Mouse (Mus musculus) cerebellum, adult 2 months (tissue): ENCODE results near the gene Zscan2. TPM values are rescaled to one million over a fixed set of nuclear protein-coding genes. Genes with fewer than 3 reads are reported as not detected.
A peak's percentile ranks its signal among the peaks of the same experiment; 100 is the strongest.

Experiments used
- DNase-seq, 2 experiments: peaks; one replicate each; pipeline ENCODE4 v3.0.0; 2021
- H3K27ac ChIP-seq: fragments of 200-500 bp; 2 replicates; pipeline ENCODE4 v1.5.1; 2012; ENCODE audit warnings: low read length, control low read depth, inconsistent platforms; ENCODE audit not compliant: insufficient read depth
- H3K27me3 ChIP-seq: fragments of 200-500 bp; 2 replicates; pipeline ENCODE4 v1.6.1; 2012; ENCODE audit warnings: inconsistent platforms, mild to moderate bottlenecking, low read length, moderate library complexity; ENCODE audit not compliant: control insufficient read depth, insufficient read depth
- H3K4me1 ChIP-seq: fragments of 200-500 bp; 2 replicates; pipeline ENCODE4 v1.6.1; 2011; ENCODE audit warnings: low read length; ENCODE audit not compliant: control insufficient read depth, insufficient read depth
- H3K4me3 ChIP-seq: fragments of 200-500 bp; replicated peaks from 2 replicates; pipeline ENCODE3; 2011; ENCODE audit warnings: mild to moderate bottlenecking, low read depth, low read length, control low read depth; ENCODE audit not compliant: insufficient read depth
- CTCF ChIP-seq: fragments of 200-500 bp; IDR thresholded peaks from 2 replicates; pipeline ENCODE4 v1.5.1; 2011; ENCODE audit warnings: low read depth, mild to moderate bottlenecking, control low read depth, low read length, moderate library complexity, borderline replicate concordance; ENCODE audit not compliant: insufficient read depth
- POLR2A ChIP-seq: fragments of 200-500 bp; IDR thresholded peaks from 2 replicates; pipeline ENCODE4 v1.6.1; 2011; ENCODE audit warnings: low read length, control low read depth, borderline replicate concordance; ENCODE audit not compliant: insufficient read depth
- WGBS: fragments of 180-500 bp; shearing (Covaris S2); methylation state at CpG from one replicate; pipeline ENCODE4 v1.1.7; 2018; 5-methylcytosine and 5-hydroxymethylcytosine counted together
- polyA plus RNA-seq: library from polyadenylated mRNA; depleted of rRNA; stranded (reverse); fragments of >200 nt; gene quantifications from 2 replicates; pipeline ENCODE4 v1.2.3, GENCODE M21; 2012

The Zscan2 gene
- polyA plus RNA-seq, 1 experiment, result 8.6 TPM

GRCm38 (mm10) chr7:80868686-80869085 lies 8.0 kb downstream of the Zscan2 start:
- WGBS, result 82% methylated on average over 2 of the region's 2 CpGs
- H3K4me1 ChIP-seq, result no peaks in the 10 kb centered on the region
- no peak overlapping the region for H3K4me3 ChIP-seq
- DNase-seq, result no peak
- H3K27me3 ChIP-seq, result no peaks in the 10 kb centered on the region
- TF ChIP-seq POLR2A (no peak), CTCF (no peak)
- H3K27ac ChIP-seq, result no peak overlapping the region

GRCm38 (mm10) chr7:80873038-80873437 lies 12.3 kb downstream of the Zscan2 start:
- Histone ChIP-seq H3K27ac (no peak overlapping the region), H3K4me3 (no peak overlapping the region), H3K4me1 (no peaks in the 10 kb centered on the region), H3K27me3 (no peaks in the 10 kb centered on the region)
- 82% methylated on average over 5 of the region's 5 CpGs for WGBS
- TF ChIP-seq CTCF (no peak), POLR2A (no peak)
- no peak for DNase-seq

GRCm38 (mm10) chr7:80873631-80874030 lies 12.9 kb downstream of the Zscan2 start:
- H3K27ac ChIP-seq, result no peak overlapping the region
- no peak overlapping the region for H3K4me3 ChIP-seq
- TF ChIP-seq CTCF (no peak), POLR2A (no peak)
- no peaks in the 10 kb centered on the region for H3K27me3 ChIP-seq
- no peaks in the 10 kb centered on the region for H3K4me1 ChIP-seq
- DNase-seq, result no peak
- 99% methylated on average over 2 of the region's 2 CpGs for WGBS

- 61% methylated on average over 37 of the region's 37 CpGs for WGBS
- no peaks in the 10 kb centered on the region for H3K27me3 ChIP-seq
- TF ChIP-seq CTCF (no peak), POLR2A (no peak)
- no peak overlapping the region for H3K4me3 ChIP-seq
- no peak overlapping the region for H3K27ac ChIP-seq
- DNase-seq, result no peak
- no peaks in the 10 kb centered on the region for H3K4me1 ChIP-seq
These were observed 15.0 kb downstream of the Zscan2 start for GRCm38 (mm10) chr7:80875727-80876126.

- DNase-seq, result peak; percentile 58 to 87
- Histone ChIP-seq H3K4me1 (no peaks in the 10 kb centered on the region), H3K4me3 (peak overlapping the region; percentile 64), H3K27me3 (no peaks in the 10 kb centered on the region), H3K27ac (no peak overlapping the region)
- WGBS, result 18% methylated on average over 14 of the region's 14 CpGs
- TF ChIP-seq POLR2A, result peak; percentile 43; the same call in 1 of the 2 replicates
- peak; percentile 50; the same call in 1 of the 2 replicates for TF ChIP-seq CTCF
These were observed 22.2 kb downstream of the Zscan2 start for GRCm38 (mm10) chr7:80882830-80883505.

GRCm38 (mm10) chr7:80885666-80886065 lies 24.9 kb downstream of the Zscan2 start:
- WGBS, result 50% methylated on average over 1 of the region's 1 CpGs

GRCm38 (mm10) chr7:80888595-80888994 lies 27.9 kb downstream of the Zscan2 start:
- Histone ChIP-seq H3K4me3 (no peak overlapping the region), H3K27ac (no peak overlapping the region), H3K27me3 (no peaks in the 10 kb centered on the region), H3K4me1 (peaks cover 10% of the 10 kb centered on the region)
- 61% methylated on average over 7 of the region's 7 CpGs for WGBS
- no peak for TF ChIP-seq CTCF
- no peak for TF ChIP-seq POLR2A
- DNase-seq, result peak in 1 of 2 experiments; percentile 19

More at GRCm38 (mm10) chr7:80885666-80886065, 24.9 kb downstream of the Zscan2 start:
- no peak overlapping the region for H3K4me3 ChIP-seq
- DNase-seq, result no peak
- no peak overlapping the region for H3K27ac ChIP-seq
- TF ChIP-seq POLR2A (no peak), CTCF (peak; percentile 10; the same call in 1 of the 2 replicates)
- no peaks in the 10 kb centered on the region for H3K27me3 ChIP-seq
- no peaks in the 10 kb centered on the region for H3K4me1 ChIP-seq

- Histone ChIP-seq H3K4me1 (peaks cover 15% of the 10 kb centered on the region), H3K27ac (no peak overlapping the region), H3K4me3 (no peak overlapping the region), H3K27me3 (no peaks in the 10 kb centered on the region)
- peak in 1 of 2 experiments; percentile 13 for DNase-seq
- WGBS, result 50% methylated on average over 9 of the region's 9 CpGs
- TF ChIP-seq CTCF, result no peak
- TF ChIP-seq POLR2A, result no peak
These were observed 28.3 kb downstream of the Zscan2 start for GRCm38 (mm10) chr7:80889021-80889511.
